Mouse (Mus musculus) ovary, postnatal 10 days (tissue): Measurements from ENCODE around the gene Kcnd3.

Source experiments
- DNase-seq: peaks from one replicate; pipeline ENCODE4 v3.0.0; 2022; ENCODE audit warnings: low spot score

The Kcnd3 gene

GRCm38 (mm10) chr3:105590056-105590672 is 138.0 kb downstream of the Kcnd3 start:
- no peak for DNase-seq

DNA sequence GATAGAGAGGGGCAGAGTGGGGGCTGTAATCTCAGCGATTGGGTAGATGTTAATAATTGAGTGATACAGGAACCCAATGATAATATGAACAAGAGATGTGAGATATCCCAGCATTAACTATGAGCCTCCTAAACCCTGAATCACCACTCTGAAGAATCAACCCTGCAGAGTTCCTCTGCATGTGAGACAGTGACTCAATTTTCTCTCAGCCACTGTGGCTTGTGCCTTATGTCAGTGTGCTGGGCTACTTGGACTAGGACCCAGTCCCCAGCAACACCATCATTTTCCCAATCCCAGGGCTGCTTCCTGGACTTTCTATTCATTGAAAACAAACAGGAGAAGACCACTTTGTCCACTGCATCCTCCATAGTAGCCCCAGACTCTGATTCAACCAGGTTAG is 139.6 kb downstream of the Kcnd3 start:
- no peak for DNase-seq

GRCm38 (mm10) chr3:105592246-105592645 is 140.1 kb downstream of the Kcnd3 start:
- no peak for DNase-seq

DNA sequence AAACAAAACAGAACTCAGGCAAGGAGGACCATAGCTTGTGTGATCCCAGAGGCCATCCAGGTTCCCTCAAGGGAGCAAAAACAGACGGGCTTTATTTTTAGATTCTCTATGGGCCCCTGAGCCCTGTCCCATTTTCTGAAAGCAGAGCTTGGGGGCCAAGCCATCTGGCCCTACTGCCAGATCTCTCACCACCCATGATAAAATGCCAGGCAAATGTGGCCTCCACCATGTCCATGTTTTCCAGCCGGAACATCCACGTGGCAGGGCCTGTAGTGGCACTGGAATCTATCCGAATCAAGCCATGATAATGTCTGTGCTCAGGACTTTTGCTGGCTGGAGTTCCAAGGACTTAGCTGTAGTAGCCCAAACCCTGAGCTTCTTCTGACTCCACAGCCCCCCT is 148.4 kb downstream of the Kcnd3 start:
- no peak for DNase-seq

GRCm38 (mm10) chr3:105602966-105603365 is 150.8 kb downstream of the Kcnd3 start:
- DNase-seq: no peak

DNA sequence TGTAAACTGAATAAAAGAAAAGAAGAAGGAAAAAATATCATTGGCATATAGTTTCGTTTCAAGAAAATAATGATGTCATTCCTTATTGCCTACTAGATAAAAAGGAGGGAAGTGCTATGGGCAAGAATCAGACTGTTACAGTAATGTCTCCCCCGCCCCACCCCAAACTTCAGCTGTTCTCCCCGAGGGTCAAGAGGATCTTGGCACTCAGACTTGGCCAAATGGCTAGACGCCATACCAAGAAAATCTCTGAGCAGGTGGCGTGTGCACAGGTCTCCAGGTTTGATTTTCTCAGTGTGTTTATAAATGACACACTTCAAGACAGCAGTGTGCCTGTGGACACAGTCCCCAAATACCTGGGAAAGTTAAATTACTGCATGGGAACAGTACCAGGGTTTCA is 153.6 kb downstream of the Kcnd3 start:
- DNase-seq: no peak

DNA sequence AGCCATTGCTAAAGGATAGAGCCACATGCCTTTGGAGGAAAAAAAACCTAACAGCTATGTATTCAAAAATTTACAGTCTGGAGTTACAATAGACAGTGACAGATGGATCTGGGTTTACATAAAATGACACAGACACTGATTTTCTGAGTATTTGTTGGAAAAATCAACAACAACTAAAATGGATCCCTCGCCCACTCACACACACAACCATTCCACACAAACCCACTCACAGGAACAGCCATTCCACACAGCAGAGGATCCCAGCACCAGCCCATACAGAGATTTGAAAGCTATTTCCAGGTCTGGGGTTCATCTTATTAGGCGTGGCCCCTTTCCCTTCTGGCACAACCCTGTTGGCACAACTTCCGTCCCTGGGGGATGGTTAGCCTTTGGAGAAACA is 156.7 kb downstream of the Kcnd3 start:
- no peak for DNase-seq

- DNase-seq: no peak
Measured at GRCm38 (mm10) chr3:105611531-105612422, 159.6 kb downstream of the Kcnd3 start.

DNA sequence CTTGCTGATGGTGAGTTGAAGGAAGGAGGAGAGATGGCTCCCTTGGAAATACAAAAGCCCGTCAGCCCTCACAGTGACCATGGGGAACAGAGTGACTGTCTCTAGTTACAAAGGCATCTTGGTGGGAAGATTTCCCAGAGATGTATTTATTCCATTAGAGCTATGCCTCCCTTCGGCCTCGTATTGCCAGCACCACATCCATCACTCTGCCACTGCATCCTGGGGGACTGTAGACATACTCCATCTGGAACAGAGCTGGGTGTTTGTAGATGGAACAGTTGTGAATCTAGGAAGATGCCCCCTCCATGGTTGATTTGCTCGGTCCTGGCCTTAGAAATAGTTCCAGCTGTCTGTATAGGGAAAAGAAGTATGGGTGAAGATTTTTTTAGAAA is 160.3 kb downstream of the Kcnd3 start:
- no peak for DNase-seq

- DNase-seq: no peak
Measured at GRCm38 (mm10) chr3:105616861-105617743, 165.0 kb downstream of the Kcnd3 start.

GRCm38 (mm10) chr3:105621154-105621553 is 169.0 kb downstream of the Kcnd3 start:
- DNase-seq: no peak

GRCm38 (mm10) chr3:105623137-105623536 is 171.0 kb downstream of the Kcnd3 start:
- no peak for DNase-seq

DNA sequence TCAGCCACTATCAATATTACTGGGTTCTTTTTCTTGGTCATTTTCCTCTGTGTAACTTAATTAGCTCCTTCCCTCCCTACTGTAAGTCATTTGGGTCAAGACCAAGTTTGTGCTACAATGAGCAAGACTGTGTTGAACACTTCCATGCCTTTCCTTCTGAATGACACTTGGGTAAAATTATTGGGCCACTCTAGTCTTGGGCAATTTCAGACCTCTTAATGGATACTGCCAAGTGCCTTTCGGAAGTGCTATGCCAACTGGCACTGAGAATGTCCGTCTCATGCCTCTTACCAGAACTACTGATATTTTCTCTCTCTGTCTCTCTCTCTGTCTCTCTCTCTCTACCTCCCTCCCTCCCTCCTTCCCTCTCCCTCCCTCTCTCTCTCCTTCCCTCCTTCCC is 173.8 kb downstream of the Kcnd3 start:
- DNase-seq: no peak

DNA sequence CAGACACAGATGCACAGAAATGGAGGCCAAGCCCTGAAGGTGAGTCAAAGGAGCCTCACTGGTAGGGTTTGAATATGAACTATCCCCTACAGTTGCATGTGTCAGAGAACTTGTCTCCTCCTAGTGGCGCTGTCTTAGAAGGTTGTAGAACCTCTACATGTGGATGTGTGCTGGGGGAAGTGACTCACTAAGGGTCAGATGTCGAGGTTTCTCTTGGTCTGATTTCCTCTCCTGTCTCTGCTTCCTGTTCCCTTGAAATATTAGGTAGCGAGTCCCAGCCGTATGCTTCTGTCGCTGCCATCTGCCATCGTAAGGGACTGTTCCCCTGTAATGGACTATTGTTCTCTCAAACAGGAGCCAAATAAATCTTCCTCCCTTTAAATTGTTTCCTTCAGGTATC is 175.1 kb downstream of the Kcnd3 start:
- no peak for DNase-seq

GRCm38 (mm10) chr3:105632296-105632695 is 180.2 kb downstream of the Kcnd3 start:
- no peak for DNase-seq

GRCm38 (mm10) chr3:105633021-105633420 is 180.9 kb downstream of the Kcnd3 start:
- DNase-seq: no peak

- DNase-seq: no peak
Measured at GRCm38 (mm10) chr3:105642186-105642585, 190.1 kb downstream of the Kcnd3 start.

DNA sequence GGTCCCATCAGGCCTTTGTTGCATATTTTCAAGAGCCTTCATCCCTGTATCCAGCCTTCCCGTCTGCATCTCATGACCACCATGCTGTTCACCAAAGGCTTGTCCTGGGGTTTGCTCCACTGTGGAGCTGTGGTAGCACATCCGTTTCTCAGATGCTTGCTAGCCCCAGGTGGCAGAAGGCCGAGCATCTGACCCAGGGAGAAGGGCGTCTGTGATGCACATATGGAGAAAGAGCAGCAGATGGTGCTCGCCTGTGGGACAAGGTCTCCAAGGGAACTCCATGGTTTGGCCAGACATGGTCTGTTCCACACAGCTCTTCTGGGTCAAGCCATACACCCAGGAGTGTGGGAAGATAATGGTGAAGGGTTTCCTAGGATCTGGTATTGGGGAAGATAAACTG is 191.4 kb downstream of the Kcnd3 start:
- no peak for DNase-seq

DNA sequence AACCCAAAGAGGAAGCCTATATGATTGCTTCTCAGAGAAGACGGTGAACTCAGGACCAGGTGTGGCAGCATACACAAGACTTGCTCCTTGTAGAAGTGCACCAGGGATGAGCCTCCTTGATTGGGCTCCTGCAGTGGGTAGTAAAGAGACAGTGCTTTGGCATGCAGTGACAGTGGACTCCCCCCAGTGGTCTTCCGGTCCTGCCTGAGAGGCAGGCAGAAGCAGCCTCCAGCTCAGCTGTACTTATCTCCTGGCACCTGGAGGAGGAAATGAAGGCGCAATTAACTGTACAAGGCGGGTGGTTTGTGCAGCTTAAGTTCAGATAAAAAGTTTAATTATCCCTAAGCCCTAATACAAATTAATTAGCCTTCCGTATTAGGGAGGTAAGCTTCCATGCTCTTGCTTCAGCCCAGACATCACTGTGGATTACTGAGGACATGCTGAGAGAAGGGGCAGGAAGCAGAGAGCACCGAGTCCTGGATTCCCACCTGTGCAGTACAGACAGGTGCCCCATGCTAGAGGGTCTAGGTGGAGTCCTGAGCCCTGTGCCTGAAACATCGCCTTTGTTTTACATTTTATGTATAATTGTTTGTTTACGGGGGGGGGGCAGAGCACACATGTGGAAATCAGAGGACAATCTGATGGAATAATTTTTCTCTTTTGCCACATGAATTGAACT is 196.9 kb downstream of the Kcnd3 start:
- no peak for DNase-seq

GRCm38 (mm10) chr3:105653544-105654380 is 201.6 kb downstream of the Kcnd3 start:
- no peak for DNase-seq

DNA sequence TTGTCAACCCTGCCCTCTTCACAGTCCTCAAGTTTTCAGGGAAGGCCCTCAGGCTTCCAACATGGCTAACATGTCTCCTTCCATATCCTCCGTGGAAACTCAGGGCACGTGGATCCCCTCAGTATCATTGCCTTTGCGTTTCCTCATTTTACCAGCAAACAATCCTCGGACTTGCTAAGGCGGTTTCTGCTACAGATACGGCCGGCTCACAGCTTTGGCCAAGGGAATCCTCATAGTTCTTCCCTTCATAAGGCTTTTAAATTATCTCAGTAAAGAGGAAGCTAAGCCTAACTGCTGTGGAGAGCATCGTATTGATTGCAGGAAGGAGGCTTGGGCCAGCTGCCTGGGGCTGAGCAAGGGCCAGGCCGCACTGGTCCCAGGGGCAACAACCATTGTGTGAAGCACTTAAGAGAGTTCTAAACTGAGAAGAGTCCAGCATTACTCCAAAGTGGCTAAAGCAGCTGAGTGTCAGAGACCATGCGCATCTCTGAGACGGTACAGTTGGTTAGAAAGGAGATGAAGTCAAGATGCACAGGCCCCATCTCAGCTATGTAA is 203.0 kb downstream of the Kcnd3 start:
- no peak for DNase-seq
